Mouse (Mus musculus): Measurements from ENCODE around the gene Sept9.

Sept9 gene

GRCm38 (mm10) chr11:117292446-117292845 lies 93.0 kb downstream of the Sept9 start:
- peak; percentile 49 for DNase-seq (ENCODE audit: low read depth, low spot score)

DNA sequence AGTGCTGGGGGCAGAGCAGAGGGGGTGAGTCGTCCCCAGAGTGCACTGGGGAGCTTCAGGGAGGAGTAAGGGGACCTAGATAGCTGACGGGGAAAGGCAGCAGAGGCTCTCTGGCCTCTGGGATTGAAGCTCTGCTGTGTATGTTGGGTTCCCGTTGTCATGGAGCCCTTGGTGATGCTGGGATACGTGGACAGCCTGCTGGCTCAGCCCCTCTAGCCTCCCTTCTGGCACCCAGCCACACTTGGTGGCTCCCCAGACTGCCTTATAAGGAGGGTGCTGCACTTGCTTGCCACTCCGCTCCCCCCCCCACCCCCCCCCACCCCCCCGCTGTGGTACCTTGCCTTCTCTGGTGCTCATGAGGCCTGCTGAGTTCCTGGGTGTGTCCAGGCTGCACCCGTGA lies 95.8 kb downstream of the Sept9 start:
- no peak for DNase-seq (ENCODE audit: low read depth, low spot score)

DNA sequence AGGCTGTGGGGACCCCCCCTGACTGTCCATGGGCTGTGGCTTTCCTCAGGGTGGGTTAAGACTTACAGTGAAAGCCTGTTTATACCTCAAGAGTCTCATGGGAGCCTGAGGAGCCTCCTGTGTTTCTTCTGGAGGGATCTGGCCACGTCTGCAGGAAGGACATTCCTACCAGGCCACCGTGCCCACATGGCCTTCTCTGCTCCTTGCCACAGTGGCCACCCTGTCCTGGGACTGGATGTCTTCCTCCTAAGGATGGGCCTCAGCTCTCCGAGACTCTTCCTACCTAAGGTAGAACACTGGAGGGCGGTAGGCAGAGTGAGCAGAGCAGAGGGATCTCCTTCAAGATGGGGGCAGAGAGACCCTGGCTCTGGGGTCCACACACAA lies 96.6 kb downstream of the Sept9 start:
- no peak for DNase-seq (ENCODE audit: low read depth, low spot score)

- no peak for DNase-seq (ENCODE audit: low read depth, low spot score)
Measured at GRCm38 (mm10) chr11:117296500-117297189, 97.2 kb downstream of the Sept9 start.

- DNase-seq (ENCODE audit: low read depth, low spot score): no peak
Measured at GRCm38 (mm10) chr11:117297190-117297829, 97.8 kb downstream of the Sept9 start.

DNA sequence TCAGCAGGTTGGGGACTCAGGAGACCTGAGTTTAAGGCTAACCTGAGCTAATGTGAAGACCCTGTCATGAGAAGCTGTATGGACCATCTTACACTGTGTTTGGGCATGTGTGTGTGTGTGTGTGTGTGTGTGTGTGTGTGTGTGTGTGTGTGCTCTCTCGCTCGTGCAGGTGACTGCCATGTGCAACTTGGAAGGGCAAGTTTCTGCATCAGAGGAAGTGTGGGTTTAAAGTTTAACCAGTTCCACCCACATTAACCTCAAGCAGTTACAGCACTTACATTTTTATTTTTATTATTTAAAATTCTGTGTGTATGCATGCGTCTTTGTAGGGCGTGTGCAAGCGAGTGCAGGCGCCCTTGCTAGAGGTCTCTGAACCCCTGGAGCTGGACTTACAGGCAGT lies 100.3 kb downstream of the Sept9 start:
- no peak for DNase-seq (ENCODE audit: low read depth, low spot score)

DNA sequence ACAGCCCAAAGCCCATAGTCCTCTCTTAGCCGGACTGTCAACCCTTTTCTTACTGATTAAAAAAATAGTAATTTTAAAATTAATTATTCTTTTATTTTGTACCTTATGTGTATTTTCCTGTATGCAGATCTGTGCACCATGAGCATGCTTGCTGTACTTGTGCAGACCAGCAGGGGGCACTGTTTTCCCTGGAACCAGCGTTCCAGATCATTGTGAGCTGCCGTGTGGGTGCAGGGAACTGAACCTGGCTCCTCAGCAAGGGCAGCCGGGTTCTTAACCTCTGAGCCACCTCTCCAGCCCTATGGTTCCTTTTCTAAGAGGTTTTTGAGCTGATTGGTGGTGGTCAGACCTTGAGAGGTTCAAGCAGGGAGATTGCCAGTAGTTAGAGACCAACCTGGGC lies 101.3 kb downstream of the Sept9 start:
- peak; percentile 71 for DNase-seq (ENCODE audit: low read depth, low spot score)

GRCm38 (mm10) chr11:117301716-117302115 lies 102.3 kb downstream of the Sept9 start:
- no peak for DNase-seq (ENCODE audit: low read depth, low spot score)

GRCm38 (mm10) chr11:117302371-117302770 lies 102.9 kb downstream of the Sept9 start:
- DNase-seq (ENCODE audit: low read depth, low spot score): no peak

GRCm38 (mm10) chr11:117305509-117306188 lies 106.2 kb downstream of the Sept9 start:
- no peak for DNase-seq (ENCODE audit: low read depth, low spot score)

GRCm38 (mm10) chr11:117306311-117307088 lies 107.0 kb downstream of the Sept9 start:
- DNase-seq (ENCODE audit: low read depth, low spot score): no peak

DNA sequence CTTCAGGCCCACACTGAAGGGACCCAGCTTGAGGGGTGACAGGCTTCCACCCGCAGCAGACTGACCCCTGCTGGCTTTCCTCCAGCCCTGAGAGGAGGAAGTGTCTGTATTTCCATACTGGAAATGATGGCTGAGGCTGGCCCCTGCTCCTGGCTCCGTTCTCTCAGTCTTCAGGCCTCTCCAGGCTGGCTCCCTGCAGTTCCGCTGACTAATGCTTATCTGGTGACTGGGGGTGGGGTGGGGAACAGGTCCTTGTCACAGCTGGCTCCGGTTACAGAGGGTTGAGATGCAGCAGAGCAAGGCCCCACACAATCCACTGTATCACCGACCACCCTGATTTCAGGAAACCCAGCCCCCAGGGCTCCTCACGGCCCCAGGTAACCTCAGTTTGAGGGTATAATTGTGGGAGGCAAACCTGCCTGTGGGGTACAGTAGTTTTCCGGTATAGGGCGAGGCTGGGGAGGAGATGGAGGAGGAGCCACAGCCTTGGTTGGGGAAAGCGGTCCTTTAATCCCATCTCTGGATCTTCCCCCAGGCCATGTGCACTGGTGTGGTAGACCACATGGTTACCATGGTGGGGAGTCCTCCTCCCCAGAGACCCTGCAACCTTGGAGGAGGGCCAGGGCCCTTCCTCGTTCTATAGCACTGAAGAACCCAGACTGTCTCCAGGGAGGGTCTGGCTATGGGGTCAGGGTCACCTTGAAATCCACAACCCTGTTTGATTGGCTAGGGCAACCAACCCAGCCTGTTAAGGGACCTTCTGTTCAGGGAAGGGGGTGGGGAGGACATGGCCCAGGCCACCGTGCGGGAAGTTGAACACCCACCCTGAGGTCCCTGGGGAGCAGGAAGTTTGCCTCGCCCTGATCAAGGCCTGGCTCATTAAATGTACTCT lies 108.7 kb downstream of the Sept9 start:
- DNase-seq (ENCODE audit: low read depth, low spot score): peak; percentile 93

DNA sequence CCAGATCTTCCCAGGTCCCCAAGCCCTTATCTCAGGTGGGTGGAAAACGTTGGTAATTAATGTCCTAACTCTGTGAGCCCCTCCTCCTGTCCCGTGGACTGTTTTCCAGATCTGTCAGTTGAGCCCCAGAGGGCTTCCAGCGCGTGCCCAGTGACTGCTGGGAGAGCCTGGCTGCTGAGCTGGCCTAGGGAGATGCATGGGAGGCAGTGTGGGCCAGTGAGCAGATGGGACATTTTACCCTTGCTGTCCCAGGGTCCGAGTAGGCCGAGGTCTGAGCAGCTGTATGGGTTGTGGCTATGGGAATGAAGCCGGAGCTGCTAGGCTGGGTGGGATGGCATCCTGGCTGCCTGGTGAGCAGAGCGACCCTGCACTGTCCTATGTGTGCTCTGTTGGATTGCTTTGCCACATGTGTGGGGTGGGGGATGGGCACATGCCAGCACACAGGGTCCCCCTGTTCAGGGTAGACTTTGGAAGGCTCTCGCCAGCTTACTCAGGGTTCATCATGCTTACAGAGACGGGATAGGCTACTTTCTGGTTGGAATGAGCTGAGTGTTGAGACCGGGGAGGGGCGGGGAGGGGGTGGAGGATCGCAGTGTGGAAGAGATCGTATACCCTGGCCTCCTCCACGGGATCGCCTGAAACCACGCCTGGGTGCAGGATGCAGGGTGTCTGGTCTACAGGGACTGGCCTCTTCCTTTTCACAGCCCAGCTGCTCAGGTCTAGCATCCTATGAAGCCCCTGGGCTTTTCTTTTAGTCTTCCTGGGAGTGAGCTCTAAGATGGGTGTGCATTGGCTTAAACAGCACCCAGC lies 109.9 kb downstream of the Sept9 start:
- no peak for DNase-seq (ENCODE audit: low read depth, low spot score)

DNA sequence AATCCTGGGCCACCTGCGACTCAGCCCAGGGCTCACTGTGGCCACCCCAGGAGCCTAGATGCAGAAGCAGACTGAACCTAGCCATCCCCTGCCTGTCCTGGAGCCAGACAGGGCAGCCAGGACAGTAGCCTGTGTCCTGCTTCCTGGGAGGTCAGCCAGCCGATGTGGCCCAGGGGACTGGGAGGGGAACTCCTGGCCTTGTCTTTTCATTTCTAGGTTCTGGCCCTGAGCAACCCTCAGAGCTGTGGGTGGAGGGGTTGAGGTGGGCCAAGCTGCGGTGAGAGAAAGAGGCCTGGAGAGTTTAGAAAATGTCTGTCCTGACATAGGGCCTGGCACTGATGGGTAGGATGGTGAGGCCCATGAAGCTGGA lies 110.4 kb downstream of the Sept9 start:
- DNase-seq (ENCODE audit: low read depth, low spot score): no peak

DNA sequence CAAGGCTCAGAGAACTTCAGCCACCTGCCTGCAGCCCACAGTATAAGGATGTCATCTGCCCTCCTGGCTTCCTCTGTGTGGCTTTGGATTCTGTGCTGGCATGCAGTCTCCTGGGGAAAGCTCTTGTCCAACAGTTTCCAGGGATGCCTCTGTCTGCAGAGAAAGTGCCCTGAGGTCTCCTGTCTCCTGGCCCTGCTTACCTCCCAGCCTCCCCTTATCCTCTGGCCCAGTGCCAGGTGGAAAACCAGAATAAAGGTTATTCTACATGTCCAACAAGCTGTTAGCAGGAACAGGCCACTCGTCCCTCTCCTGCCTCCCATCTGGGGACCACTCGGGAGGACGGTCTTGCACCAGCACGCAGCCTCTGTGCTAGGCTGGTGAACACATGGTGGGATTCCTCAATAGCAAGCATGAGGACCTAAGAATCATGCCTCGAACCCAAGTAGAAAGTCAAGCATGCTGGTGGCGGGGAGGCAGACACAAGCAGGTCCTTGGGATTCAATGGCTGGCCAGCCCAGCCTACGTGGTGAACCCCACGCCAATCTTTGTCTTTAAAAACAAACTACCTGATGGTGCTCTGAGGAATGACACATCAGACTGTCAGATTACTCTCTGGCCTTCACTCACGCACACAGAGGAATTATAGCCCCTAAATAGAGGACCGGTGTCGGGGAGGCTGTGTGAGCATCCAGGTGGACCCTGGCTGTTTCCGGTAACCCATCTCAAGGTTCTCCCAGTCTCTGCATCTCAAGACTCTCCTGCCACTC lies 111.1 kb downstream of the Sept9 start:
- DNase-seq (ENCODE audit: low read depth, low spot score): no peak

DNA sequence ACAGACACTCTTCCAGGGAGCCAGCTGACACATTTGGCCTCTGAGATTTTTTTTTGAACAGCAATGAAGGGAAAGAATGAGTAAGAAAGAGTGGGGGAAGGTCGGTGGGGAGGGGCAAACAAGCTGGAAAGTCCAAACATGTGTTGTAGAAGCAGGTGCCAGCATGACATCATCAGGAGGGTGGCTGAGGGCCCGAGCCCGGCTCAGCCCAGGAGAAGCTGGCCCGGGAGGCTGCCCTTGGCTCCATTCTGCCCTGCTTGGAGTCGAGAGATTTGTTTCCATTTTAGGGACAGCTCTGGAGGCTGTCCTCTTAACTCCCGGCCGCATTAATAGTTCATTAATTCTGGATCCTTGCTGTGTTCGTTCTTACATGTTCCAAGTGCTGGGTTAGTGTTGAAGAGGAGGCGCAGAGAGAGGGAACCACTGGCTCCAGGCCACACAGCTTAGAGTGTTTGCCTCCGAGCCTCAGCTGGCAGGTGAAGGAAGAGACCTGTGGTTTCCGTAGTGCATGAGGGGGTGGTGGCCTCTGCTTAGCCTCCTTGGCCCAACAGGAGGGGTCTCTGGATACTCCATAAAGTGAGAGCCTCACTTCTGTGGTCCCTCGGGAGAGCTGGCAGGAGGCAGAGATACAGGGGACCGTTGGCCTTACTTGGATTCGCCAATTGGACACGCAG lies 111.8 kb downstream of the Sept9 start:
- no peak for DNase-seq (ENCODE audit: low read depth, low spot score)

DNA sequence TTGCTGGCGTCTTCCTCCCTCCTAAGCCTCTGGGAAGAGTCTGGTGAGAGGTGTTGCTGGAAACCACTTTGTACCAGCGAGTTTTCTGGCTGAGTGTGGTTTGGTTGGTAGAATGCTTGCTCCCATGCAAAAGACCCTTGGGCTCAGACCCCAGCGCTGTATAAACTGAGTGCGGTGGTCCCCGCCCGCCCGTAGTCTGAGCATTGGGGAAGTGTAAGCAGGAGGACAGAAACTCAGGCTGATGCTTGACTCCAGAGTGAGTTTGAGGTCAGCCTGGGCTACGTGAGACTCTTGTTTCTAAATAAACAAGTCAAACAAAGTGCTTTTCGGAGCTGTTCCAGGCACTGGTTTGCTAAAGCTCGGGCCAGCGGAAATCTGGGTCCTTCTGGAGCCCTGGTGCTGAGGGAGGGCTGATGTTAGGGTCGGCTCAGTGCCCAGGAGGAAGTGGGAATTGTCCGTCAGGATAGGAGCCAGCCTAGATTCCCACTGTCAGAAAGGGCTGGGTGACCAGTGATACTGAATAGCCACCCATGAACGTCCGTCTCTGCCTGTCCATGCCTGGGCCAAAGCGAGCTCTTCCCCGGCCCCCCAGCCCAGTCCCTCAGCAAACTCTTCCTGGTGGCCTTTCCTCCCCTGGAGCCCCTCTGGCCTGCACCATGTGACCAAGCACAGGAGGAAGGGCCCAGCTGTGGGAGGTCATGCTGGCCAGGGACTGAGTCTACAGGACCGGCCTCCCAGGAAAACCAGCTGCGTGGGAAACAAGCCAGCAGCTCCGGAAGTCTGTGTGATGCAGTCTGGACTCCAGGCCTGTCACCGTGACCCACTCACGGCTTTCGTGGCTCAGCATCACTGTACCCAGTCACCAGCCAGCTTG lies 112.8 kb downstream of the Sept9 start:
- DNase-seq (ENCODE audit: low read depth, low spot score): no peak

DNA sequence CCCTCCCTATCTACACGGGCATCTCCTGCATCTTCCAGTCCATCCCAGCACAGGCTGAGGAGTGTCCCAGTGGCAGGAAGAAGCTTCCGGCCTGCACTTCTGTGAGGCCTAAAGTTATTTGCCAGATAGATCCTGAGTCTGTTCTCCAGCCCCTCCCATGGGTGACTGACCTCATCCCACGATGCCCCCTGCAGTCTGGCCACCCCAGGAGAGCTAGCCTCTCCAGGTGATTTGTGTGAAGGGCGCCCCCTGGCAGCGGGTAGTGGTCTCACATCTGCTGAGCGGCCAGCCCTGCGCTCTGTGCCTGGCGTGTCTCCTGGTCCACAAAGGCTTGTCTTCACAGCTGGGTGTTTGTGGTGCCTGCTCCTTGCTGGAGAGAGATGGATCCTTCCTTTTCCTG lies 113.5 kb downstream of the Sept9 start:
- DNase-seq (ENCODE audit: low read depth, low spot score): peak; percentile 84

Data from ZHBTc4 (cell line).